Mouse (Mus musculus) cerebellum, adult 8-10 months (tissue): ENCODE results near the gene Pqlc3.
A peak's percentile ranks its signal among the peaks of the same experiment; 100 is the strongest.
"Not testable (repeated sequence)": the region's sequence is repeated elsewhere in the genome, so short reads cannot be mapped to it uniquely, and the experiment has no call there.

ENCODE experiments used
- DNase-seq: peaks from one replicate; pipeline ENCODE4 v3.0.0; 2022

The Pqlc3 gene

DNA sequence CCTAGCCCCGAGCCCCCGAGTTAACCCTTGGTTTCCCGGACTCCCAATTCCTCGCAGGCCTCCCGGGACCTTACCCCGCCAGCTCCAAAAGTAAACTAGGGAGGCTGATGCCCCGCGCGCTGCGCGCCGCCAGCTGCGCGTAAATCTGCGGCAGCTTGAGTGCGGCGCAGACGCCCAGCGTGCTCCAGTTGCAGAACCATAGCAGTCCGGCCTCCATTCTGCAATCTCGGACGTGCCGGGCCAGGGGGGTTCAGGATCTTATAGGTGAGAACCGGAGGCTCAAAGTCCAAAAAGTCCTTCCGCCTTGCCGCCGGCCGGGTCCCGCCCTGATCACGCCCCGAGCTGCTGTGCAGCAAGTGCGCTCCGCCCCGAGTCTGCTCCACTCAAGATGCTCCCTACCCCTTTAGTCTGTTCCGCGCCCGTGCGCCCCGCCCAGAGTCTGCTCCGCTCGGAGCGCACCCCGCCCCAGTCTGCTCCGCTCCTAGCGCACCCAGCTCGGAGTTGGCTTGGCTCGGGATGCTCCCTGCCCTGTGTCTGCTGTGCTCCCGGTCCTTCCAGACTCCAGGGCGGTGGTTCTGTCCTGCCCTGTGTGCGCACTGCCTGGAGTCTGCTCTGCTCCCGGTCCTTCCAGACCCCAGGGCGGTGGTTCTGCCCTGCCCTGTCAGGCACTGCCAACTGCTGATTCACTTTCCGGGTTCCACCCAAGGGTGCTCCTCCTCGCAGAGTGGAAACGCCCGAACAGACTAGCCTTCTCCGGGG is at the start of gene Pqlc3:
Pqlc3 (minus strand) TSS at position 670 of the 759 bp plus-strand sequence.
- peak; percentile 23 for DNase-seq

DNA sequence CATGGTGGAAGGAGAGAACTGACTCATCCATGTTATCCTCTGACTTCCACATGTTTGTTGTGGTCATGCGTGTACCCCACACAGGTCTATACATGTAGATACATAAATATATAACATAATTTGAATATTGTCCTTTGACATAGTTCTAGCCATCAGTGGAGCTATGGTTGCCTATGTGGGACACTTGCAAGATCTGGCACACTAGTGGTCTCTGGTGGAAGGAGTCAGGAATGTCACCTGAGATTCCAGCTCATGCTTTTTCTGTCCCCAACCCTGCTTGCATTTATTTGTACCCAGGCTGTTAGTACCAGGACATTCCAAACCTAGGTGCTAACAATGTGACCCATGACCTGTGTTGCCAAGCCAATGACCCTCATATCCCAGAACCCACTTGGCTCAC is 49.6 kb upstream of the Pqlc3 start:
- no peak for DNase-seq

DNA sequence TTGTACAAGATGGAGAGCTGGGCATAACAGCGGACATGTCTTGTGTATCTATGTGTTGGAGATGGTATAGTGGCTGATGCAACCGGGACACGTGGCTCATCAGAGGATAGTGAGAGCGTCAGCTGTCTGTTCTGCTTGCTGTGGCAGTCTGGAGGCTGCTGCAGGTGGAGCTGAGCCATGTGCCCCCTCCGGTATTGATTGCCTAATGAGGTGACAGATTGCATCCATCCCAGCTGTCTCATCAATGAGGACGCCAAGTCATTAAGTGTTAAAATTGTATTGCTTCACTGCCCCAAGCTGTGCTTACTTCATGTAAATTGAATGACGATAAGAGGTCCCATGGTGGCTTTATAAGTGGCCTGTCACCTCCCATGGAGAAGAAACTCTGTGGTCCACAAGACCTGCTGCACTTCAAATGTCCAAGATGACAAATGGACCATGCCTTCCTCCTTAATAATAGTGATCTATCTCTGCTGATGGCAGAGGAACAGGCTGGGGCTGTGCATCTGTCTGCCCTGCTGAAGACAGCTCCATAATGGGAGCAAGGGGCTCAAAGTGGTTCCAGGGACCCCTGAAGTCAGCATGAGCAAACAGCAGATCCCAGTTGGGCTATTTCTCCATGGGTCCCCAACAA is 48.9 kb upstream of the Pqlc3 start:
- no peak for DNase-seq

DNA sequence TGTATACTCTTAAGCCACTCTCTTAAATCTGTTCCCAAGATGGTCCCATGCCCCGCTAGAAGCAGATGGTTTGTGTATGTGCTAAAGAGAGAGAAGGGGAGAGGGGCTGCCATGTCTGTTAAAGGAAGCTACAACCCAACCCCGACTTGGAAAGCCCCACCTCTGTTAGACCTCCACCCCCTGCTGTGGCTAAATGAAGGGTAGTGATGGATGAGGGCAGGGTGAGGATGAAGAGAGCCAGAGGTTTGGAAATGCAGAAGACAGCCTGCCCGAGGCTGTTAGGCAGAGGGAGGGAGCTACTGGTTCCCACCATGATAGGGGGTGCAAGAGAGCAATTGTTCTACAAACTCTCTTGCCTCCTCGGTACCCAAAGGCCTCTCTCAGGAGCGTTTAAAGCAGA is 43.1 kb upstream of the Pqlc3 start:
- no peak for DNase-seq

- DNase-seq, result no peak
These were observed 40.4 kb upstream of the Pqlc3 start for GRCm38 (mm10) chr12:17040567-17040966.

- no peak for DNase-seq
These were observed 39.2 kb upstream of the Pqlc3 start for GRCm38 (mm10) chr12:17039415-17039814.

GRCm38 (mm10) chr12:17038246-17038645 is 38.0 kb upstream of the Pqlc3 start:
- no peak for DNase-seq

- DNase-seq, result no peak
These were observed 36.9 kb upstream of the Pqlc3 start for GRCm38 (mm10) chr12:17037053-17037610.

GRCm38 (mm10) chr12:17036532-17036931 is 36.3 kb upstream of the Pqlc3 start:
- DNase-seq, result no peak

GRCm38 (mm10) chr12:17035128-17035527 is 34.9 kb upstream of the Pqlc3 start:
- DNase-seq, result peak; percentile 13

GRCm38 (mm10) chr12:17034671-17035070 is 34.5 kb upstream of the Pqlc3 start:
- no peak for DNase-seq

DNA sequence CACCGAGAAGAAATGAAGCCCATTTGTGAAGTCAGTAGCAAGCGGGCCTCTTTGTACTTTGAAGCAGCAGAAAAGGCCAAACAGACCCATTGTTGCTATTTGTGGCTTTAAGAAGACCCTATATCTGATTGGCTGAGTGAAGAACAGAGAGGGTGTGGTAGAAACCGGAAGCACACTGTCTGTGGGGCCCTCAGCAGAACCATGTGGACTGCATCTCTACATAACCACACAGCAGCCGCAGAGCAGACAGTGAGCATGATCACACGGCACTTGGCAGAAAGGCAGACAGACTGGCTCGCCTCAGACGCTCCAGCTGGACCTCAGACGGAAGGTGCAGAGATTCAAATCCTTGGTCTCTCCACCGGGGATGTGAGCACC is 33.2 kb upstream of the Pqlc3 start:
- DNase-seq, result no peak

DNA sequence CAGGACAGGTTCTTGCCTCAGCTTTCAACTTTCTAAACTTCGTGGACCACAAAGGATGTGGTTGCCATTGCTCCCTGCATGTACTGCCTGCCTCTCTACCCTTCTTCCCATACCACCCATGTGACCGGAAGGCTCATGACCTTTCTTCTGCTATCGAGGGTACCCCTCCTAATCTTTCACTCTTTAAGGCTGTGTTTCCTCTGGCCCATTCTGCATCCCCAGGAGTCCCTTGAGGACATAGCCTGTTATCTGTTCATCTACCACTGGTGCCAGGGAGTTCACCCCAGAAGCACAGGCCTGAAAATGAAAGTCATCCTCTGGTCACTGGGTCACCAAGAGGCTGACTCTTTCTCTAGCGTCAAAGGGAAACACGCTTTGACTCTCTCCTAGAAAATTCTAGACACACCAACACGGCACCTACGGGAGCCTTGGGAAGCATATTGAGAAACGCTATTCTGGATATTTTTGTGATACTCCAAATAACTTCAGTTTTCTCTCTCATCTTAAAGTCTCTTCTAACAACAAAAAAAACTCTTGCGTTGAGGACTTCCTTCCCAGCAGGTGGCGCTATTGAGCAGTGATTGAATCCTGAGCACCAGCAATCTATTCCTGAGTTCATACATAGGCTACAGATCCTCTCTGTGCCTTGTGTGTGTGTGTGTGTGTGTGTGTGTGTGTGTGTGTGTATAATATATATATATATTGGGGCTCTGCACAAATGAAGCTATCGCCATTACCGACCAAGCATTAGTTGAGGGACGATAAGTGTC is 32.7 kb upstream of the Pqlc3 start:
- DNase-seq, result peak; percentile 68

GRCm38 (mm10) chr12:17024554-17025110 is 24.4 kb upstream of the Pqlc3 start:
- DNase-seq, result no peak

DNA sequence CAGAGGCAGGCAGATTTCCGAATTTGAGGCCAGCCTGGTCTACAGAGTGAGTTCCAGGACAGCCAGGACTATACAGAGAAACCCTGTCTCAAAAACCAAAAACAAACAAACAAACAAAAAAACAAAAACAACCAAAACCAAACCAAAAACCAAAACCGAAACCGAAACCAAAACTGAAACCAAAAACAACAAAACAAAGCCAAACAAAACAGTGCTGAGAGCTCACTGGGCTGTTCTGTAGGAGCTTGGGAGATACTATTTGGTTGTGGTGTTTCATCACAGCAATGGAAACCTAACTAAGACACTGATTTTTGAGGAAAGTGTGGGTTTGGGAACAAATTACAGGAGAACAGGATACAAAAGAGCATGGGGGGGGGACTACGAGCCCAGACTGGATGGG is 21.9 kb upstream of the Pqlc3 start:
- DNase-seq, result no peak

- not testable (repeated sequence) for DNase-seq
These were observed 20.9 kb upstream of the Pqlc3 start for GRCm38 (mm10) chr12:17021125-17021524.

- peak; percentile 32 for DNase-seq
These were observed 18.3 kb upstream of the Pqlc3 start for GRCm38 (mm10) chr12:17018468-17018867.

DNA sequence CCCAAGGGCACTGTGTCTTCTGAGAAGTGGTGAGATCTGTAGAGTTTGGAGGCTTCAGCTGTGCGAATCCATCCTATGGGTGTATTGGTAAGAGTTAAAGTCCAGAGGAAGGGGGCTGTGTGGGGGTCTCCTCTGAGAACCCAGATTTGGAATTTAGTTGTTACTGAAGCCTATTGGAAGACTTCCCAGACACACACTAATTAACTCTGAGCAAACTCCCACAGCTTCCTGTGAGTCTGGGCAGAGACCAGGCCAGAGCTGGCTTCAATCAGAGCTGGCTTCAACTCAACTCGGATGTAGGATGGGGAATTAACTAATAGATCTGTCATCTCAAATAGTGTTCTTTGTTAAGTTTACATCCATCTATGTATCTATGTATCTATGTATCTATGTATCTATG is 15.5 kb upstream of the Pqlc3 start:
- no peak for DNase-seq

DNA sequence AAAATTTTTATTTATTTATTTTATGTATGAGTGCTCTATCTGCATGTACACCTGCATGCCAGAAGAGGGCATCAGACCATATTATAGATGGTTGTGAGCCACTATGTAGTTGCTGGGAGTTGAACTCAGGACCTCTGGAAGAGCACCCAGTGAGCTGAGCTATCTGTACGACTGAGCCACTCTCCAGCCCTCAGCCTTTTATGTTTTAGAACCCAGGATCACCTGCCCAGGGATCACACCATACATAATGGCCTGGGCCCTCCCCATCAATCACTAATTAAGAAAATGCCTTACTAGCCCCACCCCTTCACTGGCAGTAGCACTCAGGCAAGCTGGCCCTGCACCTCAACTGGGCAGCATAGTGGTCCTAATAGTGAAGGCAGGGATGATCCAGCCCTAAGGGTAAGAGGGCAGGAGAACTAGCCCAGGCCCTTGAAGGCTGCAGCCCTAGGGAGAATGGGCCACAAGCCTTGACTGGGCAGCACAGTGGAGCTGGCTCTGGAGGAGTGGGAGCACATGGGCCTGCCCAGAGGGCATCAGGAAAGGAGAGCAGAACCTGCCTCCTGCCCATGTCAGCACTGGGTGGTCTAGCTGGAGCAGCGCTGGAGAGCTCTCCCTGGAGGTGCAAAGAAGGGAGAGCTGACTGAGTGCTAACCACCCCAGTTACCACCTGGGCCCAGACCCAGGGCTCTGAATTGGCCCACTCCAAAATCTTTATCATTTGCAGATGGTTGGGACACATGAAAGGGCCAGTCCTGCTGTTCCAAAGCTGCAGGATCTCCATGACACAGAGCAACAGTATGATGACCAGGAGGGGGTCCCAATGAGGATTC is 12.1 kb upstream of the Pqlc3 start:
- DNase-seq, result no peak

DNA sequence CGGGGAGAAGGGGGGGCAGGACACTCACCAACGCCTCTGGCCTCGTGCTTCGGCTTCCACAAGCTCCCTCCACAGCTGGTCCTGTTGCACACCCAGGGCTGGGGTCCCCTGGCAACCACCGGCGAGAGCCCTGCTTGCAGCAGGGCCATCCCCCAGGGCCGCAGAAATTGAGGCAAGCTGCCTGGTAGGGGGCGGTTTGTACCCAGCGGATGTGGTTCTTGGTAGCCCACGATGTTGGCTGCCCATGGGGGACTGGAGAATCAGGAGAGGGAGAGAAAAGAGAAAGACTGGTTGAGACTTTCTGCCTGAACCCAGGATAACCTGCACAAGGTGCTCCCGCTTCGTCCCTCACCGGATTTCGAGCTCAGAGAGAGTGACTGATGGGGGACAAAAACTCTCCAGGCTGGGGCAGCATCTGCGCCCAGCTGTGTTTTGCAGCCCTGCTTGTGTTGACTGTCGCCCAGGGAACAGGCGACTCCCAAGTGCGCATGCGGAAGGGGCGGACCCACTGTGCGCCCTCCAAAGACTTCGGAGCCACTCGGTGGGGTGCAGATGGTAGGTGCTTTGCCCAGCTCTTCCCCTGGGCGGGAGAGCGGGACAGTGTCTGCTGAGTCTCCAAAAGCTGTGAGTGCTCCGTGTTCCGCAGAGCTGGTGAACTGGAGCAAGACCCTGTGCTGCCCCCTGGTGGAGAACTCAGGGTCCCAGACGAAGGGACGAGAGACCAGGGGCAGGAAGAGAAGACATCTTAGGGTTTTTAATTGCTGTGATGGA is 11.1 kb upstream of the Pqlc3 start, which contains the start of gene 2410004P03Rik:
2410004P03Rik (minus strand) TSS at position 628 of the 771 bp plus-strand sequence.
- DNase-seq, result peak; percentile 38

DNA sequence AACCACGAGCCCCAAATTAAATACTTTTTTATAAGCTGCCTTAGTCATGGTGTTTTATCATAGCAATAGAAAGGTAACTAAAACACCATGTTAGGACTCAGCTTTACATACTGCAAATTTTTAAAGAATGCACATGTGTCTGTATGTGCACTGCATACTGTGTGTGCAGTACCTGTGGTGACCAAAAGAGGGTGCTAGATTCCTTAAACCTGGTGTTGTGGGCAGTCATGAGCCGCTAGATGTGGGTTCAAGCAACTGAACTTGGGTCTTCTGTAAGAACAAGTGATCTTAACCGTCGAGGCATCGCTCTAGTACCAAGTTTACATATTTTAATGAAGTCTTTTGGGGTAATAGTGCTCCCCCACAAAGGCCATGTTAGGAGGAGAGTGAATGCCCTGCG is 9.3 kb upstream of the Pqlc3 start:
- no peak for DNase-seq
